Mouse (Mus musculus) 416B (cell line): ENCODE results near the gene Ntn1.

Source experiments
- DNase-seq: peaks from one replicate; pipeline ENCODE4 v3.0.0; 2011; ENCODE audit warnings: low read depth

Ntn1 gene

DNA sequence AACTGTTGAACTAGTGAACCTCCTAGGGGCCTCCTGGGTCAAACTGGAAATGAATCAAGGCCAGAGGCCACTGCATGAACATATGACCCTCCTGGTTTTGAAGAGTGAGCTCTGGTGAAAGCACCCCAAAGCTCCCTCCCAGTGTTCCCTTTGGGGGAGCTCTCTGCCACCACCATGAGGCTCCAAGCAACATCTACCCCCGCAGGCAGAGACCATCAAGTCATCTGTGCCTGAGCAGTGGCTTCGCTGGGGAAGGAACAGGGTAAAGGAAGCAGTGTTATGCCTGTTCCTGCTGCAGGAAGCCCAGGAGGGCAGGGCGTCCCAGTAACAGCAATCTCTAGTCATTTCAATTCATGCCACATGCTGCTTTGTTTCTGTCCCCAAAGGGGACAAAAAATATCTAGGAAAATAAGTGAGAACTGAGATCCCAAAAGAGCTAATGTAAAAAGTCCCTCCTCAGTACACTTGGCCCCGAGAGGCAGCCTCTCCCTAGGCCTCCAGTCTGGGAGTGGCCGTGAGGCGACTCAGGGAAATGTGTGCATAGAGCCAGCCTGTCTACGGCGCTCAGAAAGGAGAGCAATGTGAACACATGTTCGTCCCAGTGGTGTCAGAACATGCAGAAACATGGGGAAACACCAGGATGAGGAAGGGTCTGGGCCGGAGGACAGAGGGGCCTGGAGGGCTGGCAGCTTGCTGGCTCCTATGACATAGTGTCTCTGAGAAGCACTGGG, 139.3 kb downstream of the Ntn1 start:
- DNase-seq: peak; percentile 5

DNA sequence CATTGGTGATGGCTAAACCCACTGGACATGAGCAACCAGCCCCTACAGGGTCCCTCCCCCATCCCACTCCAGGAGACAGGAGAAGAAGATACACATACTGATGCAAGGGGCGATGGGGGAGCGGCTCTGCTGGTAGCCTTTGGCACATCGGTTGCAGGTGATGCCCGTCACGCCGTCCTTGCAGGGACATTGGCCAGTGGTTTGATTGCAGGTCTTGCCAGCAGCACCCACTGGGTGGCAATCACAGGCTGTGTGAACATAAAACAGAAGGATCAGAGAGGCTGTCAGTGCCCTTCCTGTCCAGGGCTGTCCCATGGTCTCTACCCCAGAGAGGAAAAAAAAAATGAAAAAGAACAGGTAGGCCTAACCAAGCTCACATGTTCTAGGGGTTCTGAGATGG, 140.2 kb downstream of the Ntn1 start:
- no peak for DNase-seq

GRCm38 (mm10) chr11:68258498-68258897, 142.1 kb downstream of the Ntn1 start:
- DNase-seq: no peak

- no peak for DNase-seq
These were observed 147.1 kb downstream of the Ntn1 start for GRCm38 (mm10) chr11:68253531-68253930.

DNA sequence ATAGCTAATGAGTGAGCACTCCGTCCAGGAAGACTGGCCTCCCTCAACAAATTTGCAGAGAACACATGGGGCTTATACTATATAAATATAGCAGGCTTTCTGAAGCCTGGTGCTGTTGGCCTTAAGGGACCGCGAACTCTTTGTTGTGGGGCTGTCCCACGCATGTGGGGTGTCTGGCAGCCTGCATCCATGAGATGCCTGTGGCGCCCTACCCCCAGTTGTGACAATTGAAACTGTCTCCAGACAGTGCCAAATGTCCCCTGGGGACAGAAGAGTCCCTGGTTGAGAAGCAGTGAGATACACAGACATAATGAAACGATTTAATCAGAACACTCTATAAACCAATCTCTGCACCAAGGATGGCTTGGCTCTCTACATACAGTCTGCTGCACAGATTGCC, 150.5 kb downstream of the Ntn1 start:
- no peak for DNase-seq

DNA sequence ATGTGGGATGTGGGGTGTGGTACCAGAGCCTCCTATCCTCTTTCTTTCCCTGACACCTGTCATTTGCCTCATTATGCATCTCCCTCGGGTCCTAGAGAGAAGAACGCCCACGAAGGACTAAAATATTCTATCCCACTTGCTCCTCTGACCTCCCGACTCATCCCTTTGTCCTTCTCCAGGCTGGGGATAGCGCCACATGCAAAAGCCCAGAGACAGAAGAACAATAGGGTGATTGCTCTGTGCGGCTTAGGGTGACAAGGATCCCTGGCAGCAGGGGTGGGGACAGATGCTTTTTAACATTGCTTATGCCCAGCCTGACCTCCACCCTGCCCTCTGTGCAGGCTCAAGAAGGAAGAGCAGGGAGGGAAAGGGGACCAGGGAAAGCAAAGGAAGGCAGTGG, 152.7 kb downstream of the Ntn1 start:
- DNase-seq: no peak

DNA sequence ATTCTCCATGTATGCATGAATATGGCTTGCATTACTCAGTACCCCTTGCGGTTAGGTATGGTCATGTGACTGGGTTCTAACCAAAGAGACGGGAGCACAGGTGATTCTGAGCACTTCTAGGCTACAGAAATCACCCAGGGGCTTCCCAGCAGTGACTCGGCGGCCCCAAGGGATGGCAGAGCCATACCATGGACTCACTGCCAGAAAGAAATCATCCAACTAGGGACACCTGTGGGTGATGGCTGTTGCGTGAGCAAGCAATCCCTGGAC, 155.7 kb downstream of the Ntn1 start:
- DNase-seq: no peak

DNA sequence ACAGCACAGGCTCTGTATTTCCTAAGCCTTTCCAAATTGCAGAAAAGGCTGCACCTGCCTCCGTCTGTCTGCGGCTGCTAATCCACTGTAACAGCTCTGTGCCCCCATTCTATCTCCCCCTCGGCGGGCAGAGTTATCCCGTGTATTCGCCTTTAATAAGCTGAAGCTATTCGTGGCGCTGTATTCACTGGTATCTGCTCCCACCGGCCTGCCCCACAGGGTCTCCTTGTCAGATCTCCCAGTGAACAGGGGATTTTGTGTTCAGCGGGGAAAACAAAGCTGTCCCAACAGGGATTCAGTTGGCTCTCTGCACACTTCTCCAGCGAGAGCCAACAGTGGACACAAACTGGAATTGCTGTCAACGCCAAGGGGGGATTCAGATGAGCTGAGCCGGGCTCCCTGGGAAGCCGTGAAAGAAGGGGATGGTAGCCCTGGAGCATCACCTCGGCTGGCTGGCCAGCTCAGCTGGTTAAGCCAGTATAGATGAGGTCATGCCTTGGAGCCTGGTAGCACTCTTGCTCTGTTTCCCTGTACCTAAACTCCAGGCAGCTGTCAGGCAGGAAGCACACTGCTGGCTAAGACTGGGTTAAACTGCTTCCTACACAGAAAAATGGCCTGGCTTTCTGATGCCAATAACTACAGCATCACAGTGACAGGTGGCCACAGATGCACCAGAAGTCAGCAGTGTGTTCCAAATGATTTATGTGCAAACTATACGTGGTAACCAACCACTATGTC, 156.2 kb downstream of the Ntn1 start:
- no peak for DNase-seq

- no peak for DNase-seq
These were observed 160.9 kb downstream of the Ntn1 start for GRCm38 (mm10) chr11:68239756-68240155.

- DNase-seq: no peak
These were observed 167.1 kb downstream of the Ntn1 start for GRCm38 (mm10) chr11:68233469-68233965.

DNA sequence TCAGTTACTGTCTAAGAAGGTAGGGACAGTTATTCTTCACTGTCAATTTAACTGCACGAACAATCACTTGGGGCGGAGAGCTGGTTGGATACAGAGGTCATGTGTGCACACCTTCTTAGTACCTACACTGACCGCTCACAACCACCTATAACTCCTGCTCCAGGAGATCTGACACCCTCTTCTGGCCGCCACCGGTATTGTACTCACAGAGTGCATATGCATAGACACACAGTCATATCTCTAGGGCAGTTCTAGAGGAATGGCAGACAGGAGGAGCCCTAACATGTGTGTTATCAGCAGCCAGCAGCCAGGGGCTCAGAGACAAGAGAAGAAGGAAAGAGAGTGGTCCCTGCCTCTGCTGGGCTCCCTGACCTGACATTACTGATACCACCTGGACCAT, 169.1 kb downstream of the Ntn1 start:
- DNase-seq: peak; percentile 4

GRCm38 (mm10) chr11:68228941-68229665, 171.5 kb downstream of the Ntn1 start:
- DNase-seq: no peak

GRCm38 (mm10) chr11:68227837-68228236, 172.8 kb downstream of the Ntn1 start:
- no peak for DNase-seq

DNA sequence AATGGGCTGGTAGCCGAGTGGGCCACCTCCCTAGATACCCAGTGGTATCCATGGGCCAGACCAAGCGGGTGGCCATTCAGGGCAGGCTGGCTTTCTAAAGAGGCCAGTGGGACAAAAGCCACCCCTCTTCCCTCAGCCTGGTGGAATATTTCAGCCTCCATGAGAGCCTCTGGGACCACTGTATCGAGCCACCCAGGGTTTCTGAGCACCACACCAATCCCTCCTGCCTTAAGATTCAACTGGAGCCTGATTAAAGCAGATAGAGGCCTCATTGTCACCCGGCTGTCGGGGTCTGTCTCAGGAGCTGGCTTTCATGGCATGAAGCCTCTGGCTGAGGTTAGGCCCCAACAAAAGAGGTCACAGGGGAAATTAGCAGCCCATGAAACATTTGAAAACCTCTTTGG, 174.0 kb downstream of the Ntn1 start:
- no peak for DNase-seq

DNA sequence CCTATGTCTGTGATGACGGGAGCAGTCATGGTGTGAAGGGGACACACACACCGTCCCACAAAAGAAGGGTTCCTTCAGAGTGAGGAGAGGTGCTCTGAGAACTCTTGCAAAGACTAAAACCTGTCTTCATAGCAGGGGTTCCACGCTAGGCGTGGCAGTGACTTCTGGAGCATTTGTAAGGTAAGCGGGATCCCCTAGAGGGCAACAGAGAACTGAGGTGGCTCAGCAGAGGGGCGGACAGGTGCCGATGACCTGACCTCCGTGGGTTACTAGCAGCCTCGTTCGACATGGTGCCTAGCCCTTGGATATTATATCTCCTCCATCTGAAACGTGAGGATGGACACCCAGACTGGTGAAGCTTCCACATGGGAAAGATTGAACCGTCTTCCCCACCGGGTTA, 177.5 kb downstream of the Ntn1 start:
- no peak for DNase-seq

DNA sequence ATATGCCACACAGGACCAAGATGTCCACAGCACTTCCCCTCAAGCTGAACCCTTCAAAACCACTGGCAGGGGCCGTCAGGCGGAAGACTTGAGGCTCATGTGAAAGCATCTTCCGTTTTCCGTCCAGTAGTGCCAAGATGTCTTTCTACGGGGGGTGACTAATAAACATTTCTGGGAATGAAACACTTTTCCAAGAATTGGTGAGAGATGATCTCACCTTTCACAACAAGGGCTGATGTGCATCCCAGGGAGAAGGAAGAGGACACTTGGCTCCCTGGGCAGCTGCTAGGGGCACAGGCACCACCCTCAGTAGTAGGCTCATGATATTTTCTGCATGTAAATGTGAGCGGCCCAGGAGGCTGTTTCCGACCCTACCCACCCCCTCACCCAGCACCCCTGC, 178.4 kb downstream of the Ntn1 start:
- no peak for DNase-seq

GRCm38 (mm10) chr11:68220733-68221132, 179.9 kb downstream of the Ntn1 start:
- DNase-seq: peak; percentile 56

DNA sequence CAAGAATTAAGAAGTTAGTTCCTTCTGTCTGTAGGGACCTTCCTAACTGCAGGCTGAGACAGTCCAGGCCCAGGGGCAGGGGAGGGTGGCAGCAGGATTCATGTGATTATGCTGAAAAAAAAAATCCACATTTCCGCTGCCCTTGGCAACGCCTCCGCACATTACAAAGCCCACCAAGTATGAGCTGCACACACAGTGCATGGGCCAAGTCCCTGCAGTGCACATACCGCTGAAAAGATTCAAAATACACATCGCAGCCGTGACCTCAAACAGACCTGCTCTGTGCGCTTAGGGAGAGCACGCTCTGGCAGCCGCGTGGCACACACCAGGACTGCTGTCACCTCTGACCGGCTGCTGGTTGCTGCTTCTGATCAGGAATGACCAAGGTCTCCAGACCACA, 184.6 kb downstream of the Ntn1 start:
- no peak for DNase-seq

DNA sequence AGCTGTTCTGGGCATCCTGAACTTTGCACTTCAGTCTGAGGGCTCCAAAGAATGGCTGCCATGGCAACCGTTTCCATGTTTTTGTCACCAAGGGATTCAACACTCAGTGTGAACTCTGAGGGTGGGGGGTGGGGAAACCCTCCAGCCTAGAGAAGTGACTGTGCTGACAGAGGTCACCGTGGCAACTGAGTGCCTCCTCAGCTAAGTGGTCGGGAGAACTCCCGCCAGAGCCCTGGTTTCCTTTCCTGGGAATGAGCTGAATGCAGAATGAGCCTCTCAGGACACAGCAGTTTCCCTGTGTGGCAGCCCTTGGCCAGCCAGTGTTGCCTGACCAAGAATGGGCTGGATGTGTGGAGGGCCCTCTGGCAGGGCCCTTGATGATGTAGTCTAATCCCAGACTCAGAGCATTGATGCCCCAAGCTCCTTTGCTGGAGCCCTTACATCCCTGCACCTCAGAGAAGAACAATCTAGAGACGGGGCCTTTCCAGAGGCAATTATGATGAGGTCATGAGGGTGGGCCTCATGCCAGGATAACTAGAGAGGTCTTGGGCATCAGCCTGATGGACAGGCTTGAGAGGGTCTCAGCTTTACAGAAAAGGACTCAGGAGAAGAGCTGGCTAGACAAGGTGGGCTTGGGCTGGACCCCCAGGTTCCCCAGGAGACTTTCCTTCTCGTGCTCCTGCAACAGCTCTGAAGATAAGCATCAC, 185.3 kb downstream of the Ntn1 start:
- no peak for DNase-seq

DNA sequence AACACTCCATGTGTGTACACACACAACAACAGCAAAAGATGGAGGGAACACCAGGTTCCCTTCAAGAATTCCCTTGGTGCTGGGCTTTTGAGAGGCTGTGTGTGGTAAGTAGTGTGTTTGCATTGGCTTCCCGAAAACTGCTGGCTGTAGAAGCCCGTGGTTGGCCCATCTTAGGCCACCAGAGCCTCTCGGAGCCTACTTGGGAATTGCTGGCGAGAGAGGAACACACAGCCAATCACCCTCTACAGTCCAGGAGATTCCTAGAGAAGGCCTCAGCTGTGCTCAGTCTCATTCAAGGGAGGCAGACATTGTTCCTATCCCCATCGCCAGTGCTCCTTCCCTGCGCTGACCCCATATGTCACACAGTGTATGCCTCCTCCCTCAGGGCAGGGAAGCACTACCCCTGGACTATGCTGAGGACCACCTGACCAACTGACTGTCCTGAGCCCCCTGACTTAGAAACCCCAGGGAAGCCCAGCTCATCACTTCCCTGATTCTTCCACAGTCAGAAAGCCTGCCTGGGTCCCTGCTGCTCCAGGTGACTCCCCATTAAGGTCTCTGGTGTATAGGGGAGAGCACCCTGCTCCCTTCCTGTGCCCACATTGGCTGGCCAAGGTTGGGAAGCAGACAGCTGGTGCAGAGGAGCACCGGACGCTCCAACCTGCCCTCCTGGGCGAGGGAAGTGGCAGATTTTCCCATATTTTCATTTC, 186.0 kb downstream of the Ntn1 start:
- no peak for DNase-seq

DNA sequence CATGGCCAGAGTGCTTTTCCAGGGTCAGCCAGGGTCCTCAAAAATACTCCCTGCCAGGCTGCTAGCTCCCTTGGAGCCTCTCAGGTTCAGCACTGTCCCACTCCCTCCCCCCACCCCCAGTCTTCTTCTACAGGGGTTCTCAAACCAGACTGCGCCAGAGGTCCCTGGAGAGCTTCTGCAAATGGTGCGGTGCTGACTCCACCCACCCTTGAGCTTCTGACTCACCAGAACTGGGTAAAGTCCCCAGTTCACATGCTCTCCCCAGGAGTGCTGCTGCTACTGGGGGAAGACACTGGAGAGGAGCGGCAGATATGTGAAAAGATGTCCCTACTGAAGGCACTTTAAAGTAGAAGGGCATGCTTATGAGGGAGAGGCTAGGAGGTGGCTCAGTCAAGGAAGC, 186.7 kb downstream of the Ntn1 start:
- peak; percentile 9 for DNase-seq
